Mouse (Mus musculus): ENCODE results near the gene Inpp5d.

DNA sequence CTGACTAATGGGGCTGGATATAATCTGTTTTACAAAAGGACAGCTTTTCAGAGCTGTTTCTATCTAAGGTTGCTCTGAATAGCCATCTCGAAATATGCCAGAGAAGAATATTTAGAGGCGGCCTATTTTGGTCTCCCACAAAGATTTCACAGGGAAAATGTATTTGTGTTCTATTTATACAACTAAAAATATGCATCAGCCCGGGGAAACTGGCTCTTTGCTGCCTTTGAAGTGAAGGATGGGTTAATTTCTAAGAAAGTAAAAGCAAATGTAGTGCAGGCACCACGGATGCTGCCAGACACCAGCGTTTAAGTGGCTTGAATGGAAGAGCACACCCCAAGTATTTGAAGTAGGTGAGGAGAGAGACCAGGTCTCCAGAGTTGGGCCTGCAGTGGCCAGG lies 59.0 kb downstream of the Inpp5d start:
- TF ChIP-seq CTCF (IDR thresholded peaks at IDR 0.05; ENCODE audit: extremely low read depth, insufficient read length, insufficient replicate concordance, low read depth, low read length) (no peak), POLR2A (IDR thresholded peaks at IDR 0.05; ENCODE audit: low read depth, low read length) (no peak)
